21 mouse cellular contexts compared by ENCODE assay signal in genomic region chr10:64735692-64736091, GRCm38 (mm10).
DNase-seq lines count a peak whose midpoint lies in the region; ATAC-seq and TF ChIP-seq lines count a peak whose summit lies in the region.
"Had no signal": no experiment of that assay in that cellular context is flagged by ENCODE, and none has a peak within 500 bp of the region (broad histone marks: within the 10 kb centered on the region; RNA-seq: fewer than 3 reads in every experiment).

No protein-coding gene starts in this region.

- DNase-seq in kidney, adult 9 months: no peak
- no peak for DNase-seq in kidney, adult 8-10 months
- peak; percentile 9 for DNase-seq in kidney, postnatal 0 days (ENCODE audit: low spot score)
- DNase-seq: adrenal gland, adult 2 months; adrenal gland, adult 8-10 months; adrenal gland, postnatal 10 days; adrenal gland, postnatal 14 days; adrenal gland, postnatal 25 days; adrenal gland, postnatal 36 days; B cell, adult 2 months; cerebellum, adult 11 months; cerebellum, adult 11-12 months; cerebellum, adult 18-20 months had no signal

- H3K4me2 ChIP-seq in kidney, embryonic 15.5 days: no peak overlapping the region
- no peak overlapping the region for H3K4me2 ChIP-seq in kidney, embryonic 16.5 days (replicated peaks; ENCODE audit: low read depth, low read length)
- H3K4me2 ChIP-seq in kidney, postnatal 0 days (ENCODE audit: low read length): no peak overlapping the region
- H3K4me2 ChIP-seq in kidney, embryonic 14.5 days (replicated peaks; ENCODE audit: low read depth, low read length): no peak overlapping the region

- H3K9me3 ChIP-seq in kidney, embryonic 15.5 days (replicated peaks): no peaks in the 10 kb centered on the region
- no peaks in the 10 kb centered on the region for H3K9me3 ChIP-seq in kidney, embryonic 16.5 days (ENCODE audit: low read length)
- no peaks in the 10 kb centered on the region for H3K9me3 ChIP-seq in kidney, postnatal 0 days (replicated peaks; ENCODE audit: low read length)
- H3K9me3 ChIP-seq in kidney, embryonic 14.5 days (ENCODE audit: control insufficient read depth, low read length): no peaks in the 10 kb centered on the region
- H3K9me3 ChIP-seq: G1E had no signal

- H3K9ac ChIP-seq in kidney, embryonic 15.5 days: no peak overlapping the region
- H3K9ac ChIP-seq in kidney, embryonic 16.5 days (replicated peaks; ENCODE audit: low read length): no peak overlapping the region
- no peak overlapping the region for H3K9ac ChIP-seq in kidney, postnatal 0 days (ENCODE audit: low read depth, low read length)
- H3K9ac ChIP-seq in kidney, embryonic 14.5 days (ENCODE audit: low read depth, low read length): no peak overlapping the region

- no peak overlapping the region for H3K4me3 ChIP-seq in kidney, embryonic 15.5 days (replicated peaks)
- H3K4me3 ChIP-seq in kidney, embryonic 16.5 days (ENCODE audit: low read length): no peak overlapping the region
- no peak overlapping the region for H3K4me3 ChIP-seq in kidney, postnatal 0 days (replicated peaks; ENCODE audit: low read depth, low read length)
- H3K4me3 ChIP-seq in kidney, embryonic 14.5 days (ENCODE audit: low read length): no peak overlapping the region

- no peaks in the 10 kb centered on the region for H3K27me3 ChIP-seq in kidney, embryonic 15.5 days
- H3K27me3 ChIP-seq in kidney, embryonic 16.5 days (ENCODE audit: insufficient read depth, low read length): no peaks in the 10 kb centered on the region
- no peaks in the 10 kb centered on the region for H3K27me3 ChIP-seq in kidney, postnatal 0 days (ENCODE audit: insufficient read depth, low read length)
- no peaks in the 10 kb centered on the region for H3K27me3 ChIP-seq in kidney, embryonic 14.5 days (ENCODE audit: control insufficient read depth, insufficient read depth, low read length)
- H3K27me3 ChIP-seq: CH12.LX, Patski had no signal

- no peak overlapping the region for H3K27ac ChIP-seq in kidney, embryonic 15.5 days
- no peak overlapping the region for H3K27ac ChIP-seq in kidney, embryonic 16.5 days (ENCODE audit: low read length)
- H3K27ac ChIP-seq in kidney, postnatal 0 days: no peak overlapping the region
- no peak overlapping the region for H3K27ac ChIP-seq in kidney, embryonic 14.5 days (ENCODE audit: low read depth, low read length)

- no peak for TF ChIP-seq CTCF in kidney, postnatal 0 days (IDR thresholded peaks at IDR 0.05; ENCODE audit: low read depth)

- H3K36me3 ChIP-seq in kidney, embryonic 15.5 days: no peaks in the 10 kb centered on the region
- H3K36me3 ChIP-seq in kidney, embryonic 16.5 days (ENCODE audit: insufficient read depth, low read length): no peaks in the 10 kb centered on the region
- no peaks in the 10 kb centered on the region for H3K36me3 ChIP-seq in kidney, postnatal 0 days (ENCODE audit: insufficient read depth, low read length)
- H3K36me3 ChIP-seq in kidney, embryonic 14.5 days (ENCODE audit: control insufficient read depth, insufficient read depth, low read length): no peaks in the 10 kb centered on the region
- H3K36me3 ChIP-seq: G1E had no signal

- no peaks in the 10 kb centered on the region for H3K4me1 ChIP-seq in kidney, embryonic 15.5 days
- no peaks in the 10 kb centered on the region for H3K4me1 ChIP-seq in kidney, embryonic 16.5 days (ENCODE audit: insufficient read depth, low read length)
- H3K4me1 ChIP-seq in kidney, postnatal 0 days (replicated peaks; ENCODE audit: insufficient read depth, low read length): no peaks in the 10 kb centered on the region
- H3K4me1 ChIP-seq in kidney, embryonic 14.5 days (ENCODE audit: control insufficient read depth, insufficient read depth, low read length): no peaks in the 10 kb centered on the region

- peak; percentile 58 for ATAC-seq in kidney, embryonic 15.5 days (replicated peaks; ENCODE audit: low FRiP score)
- ATAC-seq in kidney, embryonic 16.5 days (ENCODE audit: low FRiP score, low TSS enrichment): peak; percentile 73; the same call in 1 of the 2 replicates
- peak; percentile 49; the same call in 1 of the 2 replicates for ATAC-seq in kidney, postnatal 0 days (replicated peaks; ENCODE audit: low FRiP score, low read depth)
- no peak for ATAC-seq in kidney, embryonic 14.5 days (ENCODE audit: low FRiP score, low TSS enrichment)
- ATAC-seq: activated CD4-positive, CD25-positive, alpha-beta regulatory T cell, adult 4 months; CD4-positive, CD25-positive, alpha-beta regulatory T cell, adult 4 months; Patski had no signal

- WGBS in kidney, embryonic 15.5 days: 47% methylated on average over 2 of the region's 2 CpGs
- 43% methylated on average over 2 of the region's 2 CpGs for WGBS in kidney, embryonic 16.5 days
- 42% methylated on average over 2 of the region's 2 CpGs for WGBS in kidney, postnatal 0 days
- WGBS in kidney, embryonic 14.5 days: 57% methylated on average over 2 of the region's 2 CpGs
